Mouse (Mus musculus): ENCODE results near the gene Slc12a3. TPM values are rescaled to one million over a fixed set of nuclear protein-coding genes. Genes with fewer than 3 reads are reported as not detected.

Slc12a3 gene
- total and polyA plus RNA-seq, 3 experiments, result 0.17 TPM; not detected in 2

- no peak for TF ChIP-seq ZNF384 (IDR thresholded peaks at IDR 0.05; ENCODE audit: low read depth, low read length)
- TF ChIP-seq POLR2A (IDR thresholded peaks at IDR 0.05; ENCODE audit: low read depth, low read length), result peak; percentile 68
- peak; percentile 68 for TF ChIP-seq IRF4 (IDR thresholded peaks at IDR 0.05; ENCODE audit: low read depth, low read length)
- TF ChIP-seq HCFC1 (IDR thresholded peaks at IDR 0.05; ENCODE audit: low read depth, low read length), result peak; percentile 51
- no peak for TF ChIP-seq ZC3H11A (IDR thresholded peaks at IDR 0.05; ENCODE audit: low read depth, low read length)
- TF ChIP-seq MAZ (IDR thresholded peaks at IDR 0.05; ENCODE audit: low read depth, low read length), result 0 out of 2 replicates have a peak, but pooled peaks have one; percentile 53
- TF ChIP-seq MXI1 (IDR thresholded peaks at IDR 0.05; ENCODE audit: low read depth, low read length), result peak; percentile 88
- TF ChIP-seq ETS1 (conservative IDR thresholded peaks at IDR 0.05; ENCODE audit: low read depth, low read length), result no peak; the same call in none of the 2 replicates
- peak; percentile 91 for TF ChIP-seq MYC (IDR thresholded peaks at IDR 0.05; ENCODE audit: low read depth, low read length)
- peak; percentile 75; the same call in 1 of the 2 replicates for TF ChIP-seq ELF1 (IDR thresholded peaks at IDR 0.05; ENCODE audit: low read depth, low read length)
- TF ChIP-seq RAD21 (IDR thresholded peaks at IDR 0.05; ENCODE audit: low read depth, low read length), result no peak
- TF ChIP-seq USF1 (IDR thresholded peaks at IDR 0.05; ENCODE audit: low read depth, low read length), result no peak
These were observed 36.5 kb downstream of the Slc12a3 start (continued) for GRCm38 (mm10) chr8:94365410-94365981.

- no peak for DNase-seq (ENCODE audit: extremely low read depth)
- Histone ChIP-seq H3K27ac (ENCODE audit: insufficient read depth, low read depth) (no peak overlapping the region), H3K9me3 (replicated peaks; ENCODE audit: low read length) (no peaks in the 10 kb centered on the region), H3K27me3 (replicated peaks) (no peaks in the 10 kb centered on the region), H3K9ac (ENCODE audit: insufficient read depth, low read depth) (no peak overlapping the region), H3K4me3 (replicated peaks in 1 of 3; ENCODE audit: low read depth in 2 of 3, low read length in 2 of 3, poor library complexity in 1 of 3) (no peak overlapping the region), H3K79me2 (replicated peaks; ENCODE audit: control insufficient read depth, extremely low read depth, insufficient read depth, poor library complexity, severe bottlenecking) (no peaks in the 10 kb centered on the region), H3K36me3 (replicated peaks in 1 of 2; ENCODE audit: control insufficient read depth in 1 of 2, insufficient read depth in 1 of 2, low read length in 1 of 2) (no peaks in the 10 kb centered on the region), H3K4me2 (ENCODE audit: insufficient read depth, low read depth, poor library complexity, severe bottlenecking) (no peak overlapping the region), H3K4me1 (ENCODE audit: control insufficient read depth in 1 of 2, insufficient read depth in 2 of 2) (peaks cover 22 to 58% of the 10 kb centered on the region in 2 experiments)
- in situ Hi-C loops (cut with MboI; ENCODE audit: low pct_ligation_motif_present, low pct_unique_long_range_greater_than_20kb, low sequenced_read_pairs) (no loop called here), dilution Hi-C loops (cut with MboI; ENCODE audit: extremely low pct_ligation_motif_present, extremely low pct_unique_long_range_greater_than_20kb, low sequenced_read_pairs) (no loop called here)
- TF ChIP-seq SIN3A (IDR thresholded peaks at IDR 0.05; ENCODE audit: low read length) (0 out of 2 replicates have a peak, but pooled peaks have one; percentile 23), ELF1 (IDR thresholded peaks at IDR 0.05; ENCODE audit: low read depth, low read length) (no peak), IRF4 (IDR thresholded peaks at IDR 0.05; ENCODE audit: low read depth, low read length) (no peak), ZMIZ1 (IDR thresholded peaks at IDR 0.05; ENCODE audit: low read depth, low read length) (0 out of 2 replicates have a peak, but pooled peaks have one; percentile 25), KAT2A (IDR thresholded peaks at IDR 0.05; ENCODE audit: insufficient replicate concordance, low read length) (0 out of 2 replicates have a peak, but pooled peaks have one; percentile 16)
These were observed 41.8 kb downstream of the Slc12a3 start for GRCm38 (mm10) chr8:94370839-94371238.

- in situ Hi-C loops (cut with MboI; ENCODE audit: low pct_ligation_motif_present, low pct_unique_long_range_greater_than_20kb, low sequenced_read_pairs), result no loop called here
- H3K9me3 ChIP-seq (replicated peaks; ENCODE audit: low read length), result no peaks in the 10 kb centered on the region
- H3K9ac ChIP-seq (ENCODE audit: insufficient read depth, low read depth), result no peak overlapping the region
- no peaks in the 10 kb centered on the region for H3K36me3 ChIP-seq (replicated peaks in 1 of 2; ENCODE audit: control insufficient read depth in 1 of 2, insufficient read depth in 1 of 2, low read length in 1 of 2)
- no peak for TF ChIP-seq GABPA (IDR thresholded peaks at IDR 0.05; ENCODE audit: insufficient replicate concordance, low read depth, low read length)
- TF ChIP-seq MYC (IDR thresholded peaks at IDR 0.05; ENCODE audit: low read depth, low read length), result no peak
- 0 out of 2 replicates have a peak, but pooled peaks have one; percentile 41 for TF ChIP-seq CHD1 (IDR thresholded peaks at IDR 0.05; ENCODE audit: low read depth, low read length)
- dilution Hi-C loops (cut with MboI; ENCODE audit: extremely low pct_ligation_motif_present, extremely low pct_unique_long_range_greater_than_20kb, low sequenced_read_pairs), result no loop called here
- H3K27ac ChIP-seq (ENCODE audit: insufficient read depth, low read depth), result no peak overlapping the region; the same call in 1 of the 2 replicates
- H3K4me1 ChIP-seq (ENCODE audit: control insufficient read depth in 1 of 2, insufficient read depth in 2 of 2), result peaks cover 33 to 72% of the 10 kb centered on the region in 2 experiments
- no peak overlapping the region for H3K4me2 ChIP-seq (ENCODE audit: insufficient read depth, low read depth, poor library complexity, severe bottlenecking)
- H3K79me2 ChIP-seq (replicated peaks; ENCODE audit: control insufficient read depth, extremely low read depth, insufficient read depth, poor library complexity, severe bottlenecking), result no peaks in the 10 kb centered on the region
- H3K4me3 ChIP-seq (replicated peaks in 1 of 3; ENCODE audit: low read depth in 2 of 3, low read length in 2 of 3, poor library complexity in 1 of 3), result no peak overlapping the region
- no peak for DNase-seq (ENCODE audit: extremely low read depth)
- H3K27me3 ChIP-seq (replicated peaks), result no peaks in the 10 kb centered on the region
These were observed 44.1 kb downstream of the Slc12a3 start for GRCm38 (mm10) chr8:94372955-94373599.

Data from CH12.LX (cell line).